Mouse (Mus musculus) stomach, embryonic 14.5 days (tissue): ENCODE measurements at regions not wholly inside any gene's neighbourhood (a gene's known extent, or its start where the extent isn't known, plus 50 kb on each side); places are given as distances from the start of the nearest gene placed in this dataset.

Experiments used
- ATAC-seq: fragments of 200-750 bp; cut with Nextera tagmentation; 2 replicates; pipeline ENCODE4 v1.8.0; 2017; ENCODE audit warnings: low read depth, moderate TSS enrichment; ENCODE audit not compliant: insufficient number of reproducible peaks, insufficient read depth, low FRiP score
- H3K27ac ChIP-seq: fragments of 300-500 bp; sonication (generic); 2 replicates; pipeline ENCODE4 v1.5.1; 2014; ENCODE audit warnings: mild to moderate bottlenecking, low read length, moderate library complexity, mixed read lengths
- H3K27me3 ChIP-seq: fragments of 300-500 bp; sonication (generic); 2 replicates; pipeline ENCODE4 v1.6.1; 2014; ENCODE audit warnings: low read length, control low read depth, mixed read lengths; ENCODE audit not compliant: control insufficient read depth, insufficient read depth
- H3K36me3 ChIP-seq: fragments of 300-500 bp; sonication (generic); 2 replicates; pipeline ENCODE4 v1.6.1; 2014; ENCODE audit warnings: mild to moderate bottlenecking, control low read depth, low read length, moderate library complexity, mixed read lengths; ENCODE audit not compliant: control insufficient read depth, insufficient read depth
- H3K4me1 ChIP-seq: fragments of 300-500 bp; sonication (generic); 2 replicates; pipeline ENCODE4 v1.6.1; 2014; ENCODE audit warnings: low read length, control low read depth, mixed read lengths; ENCODE audit not compliant: control insufficient read depth, insufficient read depth
- H3K4me2 ChIP-seq: fragments of 300-500 bp; sonication (generic); replicated peaks from 2 replicates; pipeline ENCODE4 v1.6.1; 2014; ENCODE audit warnings: low read depth, low read length, control low read depth
- H3K4me3 ChIP-seq: fragments of 300-500 bp; sonication (generic); 2 replicates; pipeline ENCODE4 v1.5.1; 2014; ENCODE audit warnings: low read depth, low read length, control low read depth
- H3K9ac ChIP-seq: fragments of 300-500 bp; sonication (generic); replicated peaks from 2 replicates; pipeline ENCODE4 v1.6.1; 2014; ENCODE audit warnings: low read depth, mild to moderate bottlenecking, control low read depth, low read length, moderate library complexity, mixed read lengths
- H3K9me3 ChIP-seq: fragments of 300-500 bp; sonication (generic); 2 replicates; pipeline ENCODE4 v1.6.1; 2016; ENCODE audit warnings: low read depth, low read length, control low read depth; ENCODE audit not compliant: control insufficient read depth
- WGBS: fragments of 180-500 bp; shearing (Covaris S2); extraction: QIAGEN DNeasy Blood & Tissue Kit; methylation state at CpG from one replicate; pipeline ENCODE4 v1.1.7; 2014; 5-methylcytosine and 5-hydroxymethylcytosine counted together

DNA sequence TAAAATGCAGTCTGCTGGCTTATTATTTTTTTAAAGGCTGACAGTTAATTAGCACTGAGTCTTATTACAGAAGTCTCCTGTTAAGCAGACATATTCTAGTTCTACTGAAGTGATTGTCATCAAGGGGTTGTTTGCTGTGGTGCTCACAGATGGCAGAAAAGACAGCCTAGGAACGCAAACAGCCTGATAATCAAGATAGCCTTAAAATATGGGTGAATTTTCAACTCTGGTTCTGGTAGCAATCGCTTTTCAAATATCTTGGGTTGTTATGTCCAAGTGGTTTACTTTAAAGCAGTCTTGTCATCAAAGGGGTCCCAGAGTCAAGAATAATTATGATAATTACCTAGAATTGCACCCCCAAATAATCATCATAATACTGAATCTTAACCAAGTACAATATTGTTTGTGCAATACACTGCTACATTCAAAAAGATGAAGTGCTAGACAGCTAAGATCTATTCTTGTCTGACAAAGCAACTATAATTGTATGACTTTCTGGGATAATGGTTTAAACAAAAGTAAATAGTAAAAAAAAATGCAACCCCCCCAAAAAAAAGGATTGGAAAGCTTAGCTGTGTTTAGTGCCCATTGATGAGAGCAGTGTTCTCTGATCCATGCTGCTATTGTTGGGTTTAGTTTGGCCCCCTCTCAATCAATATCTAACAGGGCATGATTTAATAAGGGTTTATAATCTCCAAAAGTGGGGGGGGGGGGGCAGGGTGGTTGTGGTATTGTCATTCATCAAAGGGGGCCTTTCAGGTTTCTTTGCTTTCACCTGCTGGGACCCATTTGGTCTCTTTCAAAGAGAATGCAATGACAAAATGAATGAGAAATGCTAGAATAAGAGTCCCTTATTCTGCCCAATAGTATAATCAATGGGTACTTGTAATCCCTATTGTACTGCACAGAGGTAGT lies 437.4 kb upstream of the Ccnh start:
- Histone ChIP-seq H3K4me1 (no peaks in the 10 kb centered on the region), H3K9ac (no peak overlapping the region), H3K27ac (no peak overlapping the region), H3K27me3 (no peaks in the 10 kb centered on the region), H3K4me3 (no peak overlapping the region), H3K9me3 (no peaks in the 10 kb centered on the region), H3K4me2 (no peak overlapping the region), H3K36me3 (no peaks in the 10 kb centered on the region)
- ATAC-seq, result no peak
- WGBS, result 74% methylated on average over 2 of the region's 2 CpGs

DNA sequence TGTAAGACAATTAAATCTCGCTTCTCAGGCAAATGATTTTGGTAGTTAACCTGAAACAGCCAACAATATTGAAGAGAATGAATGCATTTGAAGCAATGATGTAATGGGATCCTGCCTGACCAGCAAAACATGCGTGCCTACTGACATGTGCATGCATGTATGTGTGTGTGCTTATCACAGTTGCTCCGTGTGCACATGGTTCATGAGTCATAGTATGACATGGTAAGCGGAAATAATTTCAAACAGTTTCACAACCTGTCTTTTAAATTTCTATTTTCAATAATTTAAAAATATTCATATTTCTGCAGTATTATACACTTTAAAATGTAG lies 436.8 kb upstream of the Ccnh start:
- Histone ChIP-seq H3K9me3 (no peaks in the 10 kb centered on the region), H3K4me2 (no peak overlapping the region), H3K27ac (no peak overlapping the region), H3K36me3 (no peaks in the 10 kb centered on the region), H3K27me3 (no peaks in the 10 kb centered on the region), H3K9ac (no peak overlapping the region), H3K4me3 (no peak overlapping the region), H3K4me1 (no peaks in the 10 kb centered on the region)
- WGBS, result 77% methylated on average over 4 of the region's 4 CpGs
- no peak for ATAC-seq

DNA sequence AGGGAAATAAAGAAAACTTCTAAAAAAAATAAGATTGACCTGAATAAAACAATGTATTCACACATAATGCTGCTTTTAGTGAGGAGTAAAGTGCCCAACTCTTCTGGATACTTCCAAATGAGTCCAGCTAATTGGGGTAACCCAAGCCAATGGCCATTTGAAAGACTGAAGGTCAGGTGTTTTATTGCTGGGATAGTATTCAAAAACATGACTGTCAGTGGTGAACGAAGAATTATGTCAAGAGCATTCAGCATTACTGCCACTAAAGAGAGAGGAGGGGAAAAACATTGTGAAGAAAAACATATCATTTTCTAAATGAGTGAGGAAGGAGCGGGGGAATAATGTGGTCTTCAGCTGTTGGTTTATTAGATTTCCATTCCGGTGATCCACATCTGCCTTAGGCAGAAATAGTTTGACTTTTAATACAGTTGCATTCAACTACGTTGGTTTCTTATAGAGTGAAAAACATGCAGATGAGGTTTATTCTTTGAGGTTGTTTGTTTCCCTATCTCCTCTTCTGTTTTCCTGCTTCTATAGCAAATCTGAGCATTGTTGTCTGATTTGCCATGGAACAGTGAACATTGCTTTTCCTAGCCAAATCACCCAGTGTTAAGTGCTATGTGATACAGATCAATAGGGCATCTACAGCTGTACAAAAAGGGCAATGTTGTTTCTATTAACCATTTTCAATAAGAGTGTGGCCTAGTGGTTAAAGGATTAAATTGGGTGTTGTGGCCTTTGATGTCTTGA lies 435.3 kb upstream of the Ccnh start:
- Histone ChIP-seq H3K27me3 (no peaks in the 10 kb centered on the region), H3K9ac (no peak overlapping the region), H3K9me3 (no peaks in the 10 kb centered on the region), H3K36me3 (no peaks in the 10 kb centered on the region), H3K4me1 (no peaks in the 10 kb centered on the region), H3K4me3 (no peak overlapping the region), H3K4me2 (no peak overlapping the region), H3K27ac (no peak overlapping the region)
- 75% methylated on average over 4 of the region's 4 CpGs for WGBS
- ATAC-seq, result no peak

DNA sequence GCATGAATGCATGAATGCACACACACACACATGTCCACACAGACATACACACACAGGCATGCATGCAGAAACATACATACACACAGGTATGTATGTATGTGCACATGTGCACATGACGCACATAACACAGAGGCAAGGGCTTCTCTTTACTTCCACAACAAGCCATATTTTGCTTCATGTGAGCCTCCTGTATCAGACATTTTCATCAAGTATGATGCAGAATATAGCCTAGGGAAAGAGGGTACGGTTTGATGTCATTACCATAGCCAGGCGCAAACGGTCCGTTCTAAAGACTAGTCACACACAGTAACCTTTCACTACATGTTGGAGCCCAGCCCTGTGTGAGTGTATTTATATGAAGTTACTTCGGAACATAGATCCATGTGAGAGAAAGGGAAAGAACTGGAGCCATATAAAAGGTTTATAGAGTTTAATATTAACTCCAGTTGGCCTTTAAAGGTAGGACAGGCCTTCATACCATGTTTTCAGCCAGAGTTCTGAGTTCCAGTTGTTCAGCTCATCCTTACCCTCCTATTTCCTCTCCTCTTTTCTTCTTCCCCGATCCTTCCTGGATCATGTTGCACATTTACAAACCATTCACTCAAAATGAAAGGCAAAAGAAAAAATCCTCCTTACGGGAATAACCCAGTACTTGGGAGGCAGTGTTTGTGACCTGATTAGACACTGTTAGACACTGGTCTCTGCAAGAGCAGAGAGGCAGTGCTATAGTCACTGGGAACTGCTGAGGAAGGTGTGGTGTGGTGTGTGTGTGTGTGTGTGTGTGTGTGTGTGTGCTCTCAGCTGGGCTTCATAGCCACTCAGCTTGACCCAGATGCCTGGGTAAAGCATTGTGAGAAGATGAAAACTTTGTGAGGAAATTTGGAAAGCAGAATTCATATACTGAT lies 434.1 kb upstream of the Ccnh start:
- H3K9me3 ChIP-seq, result no peaks in the 10 kb centered on the region
- H3K4me3 ChIP-seq, result no peak overlapping the region
- no peaks in the 10 kb centered on the region for H3K27me3 ChIP-seq
- no peak overlapping the region for H3K4me2 ChIP-seq
- ATAC-seq, result no peak
- WGBS, result 88% methylated on average over 8 of the region's 8 CpGs
- H3K9ac ChIP-seq, result no peak overlapping the region
- H3K36me3 ChIP-seq, result no peaks in the 10 kb centered on the region
- H3K4me1 ChIP-seq, result no peaks in the 10 kb centered on the region
- H3K27ac ChIP-seq, result no peak overlapping the region

DNA sequence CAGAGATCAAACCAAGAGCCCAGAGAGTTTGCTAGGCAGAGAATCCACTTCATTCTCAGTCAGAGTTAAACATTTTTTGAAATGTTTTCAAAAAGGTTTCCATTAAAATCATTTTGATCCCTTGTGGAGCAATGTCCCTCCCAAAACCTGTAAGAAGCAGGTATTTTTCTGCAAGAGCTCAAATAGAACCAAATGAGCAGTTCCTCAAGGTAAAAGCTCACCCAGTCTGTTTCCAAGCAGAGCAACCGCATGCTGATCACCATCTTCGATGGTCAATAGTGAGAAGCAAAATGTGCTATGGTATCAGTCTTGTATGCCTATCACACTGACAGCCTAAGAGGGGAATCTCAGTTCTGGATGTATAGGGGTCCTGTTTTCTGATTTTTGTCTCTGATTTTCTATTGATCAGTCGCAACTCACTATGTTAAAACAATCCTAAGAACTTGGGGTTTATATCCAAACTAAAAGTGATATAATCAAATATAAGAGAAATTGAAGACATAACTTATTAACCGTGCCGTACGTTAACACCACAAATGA lies 432.3 kb upstream of the Ccnh start:
- no peak overlapping the region for H3K4me2 ChIP-seq
- ATAC-seq, result no peak
- no peaks in the 10 kb centered on the region for H3K9me3 ChIP-seq
- no peak overlapping the region for H3K4me3 ChIP-seq
- H3K4me1 ChIP-seq, result no peaks in the 10 kb centered on the region
- no peak overlapping the region for H3K27ac ChIP-seq
- H3K9ac ChIP-seq, result no peak overlapping the region
- WGBS, result 91% methylated on average over 6 of the region's 6 CpGs
- no peaks in the 10 kb centered on the region for H3K27me3 ChIP-seq
- H3K36me3 ChIP-seq, result no peaks in the 10 kb centered on the region

DNA sequence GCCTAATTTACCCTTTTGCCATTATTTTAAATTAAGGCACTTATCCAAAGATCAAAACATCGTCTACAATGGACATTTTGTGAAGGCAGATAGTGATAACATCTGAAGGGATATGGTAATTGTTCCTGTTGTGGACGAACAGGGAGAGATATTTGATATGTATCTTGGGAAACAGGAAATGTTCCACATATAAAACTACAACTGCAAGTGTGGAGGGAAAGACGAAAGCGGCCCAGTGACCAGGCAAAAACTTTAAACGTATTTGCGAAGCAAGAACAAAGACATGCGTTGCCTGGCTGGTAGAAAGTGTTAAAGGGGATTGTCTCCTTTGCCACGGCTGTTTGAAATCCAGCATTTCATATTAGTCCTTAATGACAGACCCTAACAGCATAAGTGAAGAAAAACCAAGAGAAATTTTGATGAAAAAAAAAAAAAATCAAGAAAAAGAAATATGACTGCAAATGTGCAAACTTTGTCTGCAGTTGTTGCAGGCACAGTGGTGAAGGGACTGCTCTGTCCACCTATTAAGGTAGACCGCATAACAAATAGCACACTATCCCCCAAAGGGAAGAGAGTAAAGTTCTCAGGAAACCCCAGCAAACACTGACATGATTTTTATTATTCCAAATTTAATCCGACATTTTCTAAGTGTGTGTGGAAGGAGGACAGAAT lies 431.2 kb upstream of the Ccnh start:
- 48% methylated on average over 10 of the region's 10 CpGs for WGBS
- no peak overlapping the region for H3K9ac ChIP-seq
- no peaks in the 10 kb centered on the region for H3K27me3 ChIP-seq
- no peaks in the 10 kb centered on the region for H3K36me3 ChIP-seq
- no peak overlapping the region for H3K4me3 ChIP-seq
- no peak for ATAC-seq
- no peak overlapping the region for H3K27ac ChIP-seq
- no peak overlapping the region for H3K4me2 ChIP-seq
- no peaks in the 10 kb centered on the region for H3K9me3 ChIP-seq
- H3K4me1 ChIP-seq, result no peaks in the 10 kb centered on the region

DNA sequence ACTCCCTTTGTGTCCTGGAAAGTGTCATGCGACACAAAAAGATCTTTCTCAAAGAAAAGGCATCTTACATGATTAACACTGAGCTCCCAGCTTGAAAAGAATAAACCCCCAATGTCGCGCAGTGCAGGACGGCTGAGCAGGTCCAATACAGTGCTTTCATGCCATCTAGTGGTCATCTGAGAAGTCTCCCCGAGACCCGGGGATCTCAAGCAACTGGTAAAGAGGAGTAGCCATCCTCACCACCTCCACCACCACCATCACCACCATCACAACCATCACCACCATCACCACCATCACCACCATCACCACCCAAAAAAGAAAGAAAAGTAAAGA lies 430.7 kb upstream of the Ccnh start:
- Histone ChIP-seq H3K9ac (no peak overlapping the region), H3K27me3 (no peaks in the 10 kb centered on the region), H3K36me3 (no peaks in the 10 kb centered on the region), H3K4me1 (no peaks in the 10 kb centered on the region), H3K9me3 (no peaks in the 10 kb centered on the region), H3K4me2 (no peak overlapping the region), H3K27ac (no peak overlapping the region), H3K4me3 (no peak overlapping the region)
- peak; percentile 82; the same call in 1 of the 2 replicates for ATAC-seq
- WGBS, result under 1% methylated on average over 6 of the region's 6 CpGs

DNA sequence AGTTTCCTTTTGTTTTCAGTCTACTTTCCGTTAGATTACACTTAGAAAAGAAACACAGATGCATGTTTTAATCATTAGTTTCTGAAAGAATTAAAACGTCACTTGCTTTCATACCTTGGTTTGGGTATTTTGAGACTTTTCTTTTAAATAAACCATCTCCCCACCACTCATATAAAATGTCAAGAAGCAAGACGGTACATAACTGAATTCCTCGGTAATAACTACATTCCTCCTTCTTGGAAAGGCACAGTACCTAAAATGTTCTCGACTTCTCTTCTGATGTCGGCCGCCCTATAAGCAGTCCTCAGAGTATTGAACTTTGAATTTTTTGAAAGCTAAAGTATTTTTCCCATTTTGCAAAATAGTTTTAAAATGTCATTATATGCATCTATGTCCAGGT lies 430.1 kb upstream of the Ccnh start:
- H3K4me2 ChIP-seq, result no peak overlapping the region
- no peak overlapping the region for H3K27ac ChIP-seq
- WGBS, result 62% methylated on average over 7 of the region's 7 CpGs

More for the DNA sequence above, 430.1 kb upstream of the Ccnh start:
- H3K9ac ChIP-seq, result no peak overlapping the region
- no peaks in the 10 kb centered on the region for H3K4me1 ChIP-seq
- ATAC-seq, result no peak
- no peaks in the 10 kb centered on the region for H3K27me3 ChIP-seq
- no peak overlapping the region for H3K4me3 ChIP-seq
- no peaks in the 10 kb centered on the region for H3K9me3 ChIP-seq
- H3K36me3 ChIP-seq, result no peaks in the 10 kb centered on the region
